Mouse (Mus musculus) Muller cell, postnatal 12 days (primary cell): Measurements from ENCODE around the gene Gcm1.

Experiments used
- DNase-seq: peaks from one replicate; pipeline ENCODE4 v3.0.0-alpha.2; 2015; ENCODE audit errors: inconsistent ontology term

The Gcm1 gene

DNA sequence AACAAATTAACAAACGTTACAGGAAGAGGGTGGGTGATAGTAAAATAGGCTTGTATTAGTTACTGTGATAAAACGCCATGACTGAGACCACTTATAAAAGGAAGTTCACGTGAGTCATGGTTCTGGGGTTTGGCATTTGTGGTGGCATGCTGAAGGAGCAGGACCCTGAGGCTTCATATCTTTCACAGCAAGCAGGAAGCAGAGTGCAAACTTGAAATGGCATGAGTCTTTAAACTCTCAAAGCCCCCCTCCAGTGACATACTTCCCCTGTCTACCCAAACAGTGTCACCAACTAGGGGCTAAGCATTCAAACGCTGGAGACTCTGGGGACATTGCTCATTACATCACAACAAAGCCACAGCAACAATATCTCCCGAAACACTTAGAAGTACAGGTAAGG lies 49.2 kb downstream of the Gcm1 start:
- no peak for DNase-seq

GRCm38 (mm10) chr9:78101431-78101830 lies 49.7 kb downstream of the Gcm1 start:
- DNase-seq: no peak

DNA sequence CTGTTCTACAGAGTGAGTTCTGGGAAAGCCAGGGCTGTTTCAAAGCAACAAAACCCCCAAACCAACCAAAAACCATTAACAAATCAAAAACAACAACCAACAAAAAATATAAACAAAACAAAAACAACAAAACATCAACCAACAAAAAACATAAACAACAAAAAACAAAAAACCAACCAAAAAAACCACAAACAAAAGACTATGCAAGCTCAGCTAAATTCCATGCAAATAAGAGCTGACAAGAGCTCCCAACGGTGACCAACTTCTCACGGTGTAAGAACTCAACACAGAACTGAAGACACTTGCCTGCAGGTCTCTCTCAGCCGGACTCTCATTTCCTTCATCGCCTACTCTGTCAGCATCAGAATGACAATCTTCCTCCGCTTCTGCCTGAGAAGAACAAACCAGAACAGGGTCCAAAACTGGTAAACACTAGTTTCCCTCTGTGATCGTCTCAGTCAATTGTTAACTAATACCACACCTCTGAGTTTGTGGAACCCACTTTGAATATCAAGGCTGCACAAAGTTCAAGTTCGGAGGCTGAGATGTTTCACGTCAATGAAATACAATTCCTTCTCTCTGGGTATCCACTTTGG lies 52.3 kb downstream of the Gcm1 start:
- DNase-seq: no peak

DNA sequence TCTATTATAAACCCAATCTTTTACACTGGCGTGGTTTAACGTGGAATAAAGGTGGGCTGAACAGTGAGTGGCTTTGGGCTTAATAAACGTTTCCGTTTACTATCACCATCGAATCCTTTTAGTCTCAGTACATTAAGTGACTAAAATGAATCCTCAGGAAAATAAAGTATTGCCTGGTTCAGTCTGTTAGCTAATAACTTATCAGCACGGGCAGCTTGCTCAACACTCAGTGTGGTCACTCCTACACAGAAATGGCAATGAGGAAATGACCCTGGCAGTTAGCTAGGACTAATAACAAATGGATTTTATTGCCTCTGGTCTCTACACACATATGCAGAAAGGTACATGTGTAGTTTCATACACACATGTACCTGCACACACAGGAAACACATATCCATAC lies 53.2 kb downstream of the Gcm1 start:
- no peak for DNase-seq

- DNase-seq: no peak
Measured at GRCm38 (mm10) chr9:78105501-78105932, 53.8 kb downstream of the Gcm1 start.

- no peak for DNase-seq
Measured at GRCm38 (mm10) chr9:78106821-78107220, 55.1 kb downstream of the Gcm1 start.

DNA sequence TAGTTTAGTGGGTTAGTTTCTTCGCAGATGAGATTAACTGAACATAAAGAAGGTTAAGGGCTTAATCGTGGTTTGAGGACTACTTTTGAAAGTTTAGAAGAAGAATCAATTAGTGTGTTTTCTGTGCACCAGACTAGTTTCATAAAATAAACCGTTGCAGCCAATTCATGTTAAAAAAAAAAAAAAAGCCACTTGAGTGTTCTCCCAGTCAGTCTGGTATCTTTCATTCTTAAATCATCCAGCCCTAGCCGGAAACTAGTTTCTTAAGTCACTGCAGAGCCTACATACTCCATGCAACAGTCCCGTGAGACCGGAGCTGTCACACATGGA lies 55.8 kb downstream of the Gcm1 start:
- DNase-seq: no peak

GRCm38 (mm10) chr9:78107912-78108795 lies 56.4 kb downstream of the Gcm1 start:
- DNase-seq: peak; percentile 85

DNA sequence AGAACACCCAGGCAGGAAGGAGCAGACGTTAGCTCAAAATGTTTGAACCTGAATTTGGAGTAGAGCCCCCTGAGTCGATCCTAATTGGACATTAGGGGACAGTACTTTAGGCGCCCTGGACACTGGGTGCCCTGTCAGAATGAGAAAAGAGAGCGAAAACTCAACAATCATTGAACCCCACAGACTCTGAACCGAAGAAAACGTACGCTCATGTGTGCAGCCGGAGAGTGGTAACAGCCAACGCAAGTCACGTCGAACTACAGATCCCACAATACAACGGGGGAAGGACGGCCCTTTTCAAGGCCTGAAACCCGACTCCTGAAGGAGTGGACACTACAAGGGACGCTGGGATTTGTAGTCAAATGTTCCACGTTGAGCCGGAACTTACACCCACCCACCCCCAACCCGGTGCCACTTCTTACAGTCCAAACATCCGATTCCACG lies 57.1 kb downstream of the Gcm1 start, which contains the start of the genes Fbxo9 and Ick:
Gene Fbxo9, minus strand, starts transcription at position 270 of the 444 bp plus-strand sequence.
Gene Ick, plus strand, starts transcription at position 397 of the 444 bp plus-strand sequence.
- DNase-seq: peak; percentile 91

GRCm38 (mm10) chr9:78109656-78110055 lies 57.9 kb downstream of the Gcm1 start:
- DNase-seq: peak; percentile 43

GRCm38 (mm10) chr9:78111456-78111855 lies 59.7 kb downstream of the Gcm1 start:
- peak; percentile 16 for DNase-seq

DNA sequence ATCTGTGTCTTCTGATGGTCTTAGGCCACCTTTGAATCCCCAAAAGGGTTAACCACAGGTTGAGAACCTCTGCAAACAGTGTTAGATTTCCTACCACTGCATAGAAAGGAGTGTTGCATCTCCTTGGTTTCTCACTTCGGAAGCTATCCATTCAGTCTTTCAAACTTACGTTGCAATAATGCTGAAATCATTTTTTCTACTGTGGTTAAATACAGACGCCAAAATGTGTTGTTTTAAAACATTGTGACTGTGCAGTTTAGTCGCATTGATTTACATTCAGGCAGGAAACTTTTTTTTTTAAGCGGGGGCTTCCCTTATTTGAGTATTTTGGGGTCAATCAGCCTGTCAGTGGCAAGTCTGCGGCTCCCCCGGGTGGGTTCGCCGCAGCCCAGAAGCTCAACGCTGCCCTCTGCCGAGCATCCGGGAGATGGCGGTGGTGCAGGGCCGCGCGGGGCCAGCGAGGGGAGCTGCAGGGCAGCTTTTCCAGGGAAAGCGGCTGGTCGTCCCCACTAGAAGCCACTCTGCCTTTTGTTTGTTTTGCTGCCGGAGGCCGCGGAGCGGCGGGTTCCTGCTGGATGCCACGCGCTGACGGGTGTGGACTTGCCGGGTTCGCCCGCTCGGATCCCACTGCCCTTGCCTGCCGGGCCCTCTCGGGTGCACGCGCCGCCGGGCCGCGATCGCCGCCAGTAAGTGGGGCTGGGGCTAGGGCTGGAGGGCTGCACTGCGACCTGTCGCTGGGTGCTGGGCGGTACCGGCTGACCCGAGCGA lies 61.2 kb downstream of the Gcm1 start:
- peak; percentile 94 for DNase-seq

DNA sequence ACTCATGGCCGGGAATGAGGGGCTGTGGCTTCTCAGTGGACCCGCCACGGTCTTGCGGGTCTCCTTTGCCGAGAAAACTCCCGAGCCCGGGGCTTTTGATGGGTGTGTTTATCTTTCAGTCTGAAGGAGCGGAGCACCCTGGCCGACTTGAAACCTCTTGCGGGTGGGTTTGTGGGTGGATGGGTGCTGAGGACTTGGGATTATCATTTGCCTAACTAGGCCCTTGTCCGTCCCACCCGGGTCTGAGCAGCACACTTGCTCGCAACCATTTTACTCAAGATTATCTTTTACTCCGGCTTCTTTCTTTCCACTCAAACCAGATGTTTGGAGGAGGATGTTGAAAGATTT lies 61.8 kb downstream of the Gcm1 start:
- DNase-seq: no peak
